Mouse (Mus musculus): Measurements from ENCODE around the gene Kctd7. TPM values are rescaled to one million over a fixed set of nuclear protein-coding genes. Genes with fewer than 3 reads are reported as not detected.

The Kctd7 gene
- polyA plus RNA-seq, 1 experiment from 2014 or later = 5.1 TPM

- no peak overlapping the region for H3K4me2 ChIP-seq (replicated peaks; ENCODE audit: low read depth, low read length)
- no peak overlapping the region for H3K9ac ChIP-seq (replicated peaks; ENCODE audit: low read depth)
- no peaks in the 10 kb centered on the region for H3K27me3 ChIP-seq (replicated peaks; ENCODE audit: insufficient read depth, low read length)
- no peak overlapping the region for H3K4me3 ChIP-seq (ENCODE audit: low read depth, low read length)
- ATAC-seq = peak; percentile 95
- peaks cover 12% of the 10 kb centered on the region for H3K36me3 ChIP-seq (ENCODE audit: insufficient read depth, low read length)
- DNase-seq (ENCODE audit: low spot score) = peak; percentile 84
- peak overlapping the region; percentile 69 for H3K27ac ChIP-seq (ENCODE audit: low read length)
- H3K9me3 ChIP-seq (ENCODE audit: low read length) = no peaks in the 10 kb centered on the region
- no peaks in the 10 kb centered on the region for H3K4me1 ChIP-seq (ENCODE audit: insufficient read depth, low read depth, low read length)
- WGBS = 56% methylated on average over 10 of the region's 10 CpGs
- TF ChIP-seq EP300 (IDR thresholded peaks at IDR 0.05) = peak; percentile 90
- TF ChIP-seq CTCF (IDR thresholded peaks at IDR 0.05) = no peak
Measured at GRCm38 (mm10) chr5:130200233-130201029, 55.8 kb downstream of the Kctd7 start.

- Histone ChIP-seq H3K27me3 (replicated peaks; ENCODE audit: insufficient read depth, low read length) (no peaks in the 10 kb centered on the region), H3K27ac (ENCODE audit: low read length) (peak overlapping the region; percentile 20; the same call in 1 of the 2 replicates), H3K36me3 (ENCODE audit: insufficient read depth, low read length) (peaks cover 10% of the 10 kb centered on the region; the same call in 1 of the 2 replicates), H3K4me1 (ENCODE audit: insufficient read depth, low read depth, low read length) (no peaks in the 10 kb centered on the region), H3K9me3 (ENCODE audit: low read length) (no peaks in the 10 kb centered on the region), H3K4me3 (ENCODE audit: low read depth, low read length) (no peak overlapping the region), H3K9ac (replicated peaks; ENCODE audit: low read depth) (no peak overlapping the region), H3K4me2 (replicated peaks; ENCODE audit: low read depth, low read length) (no peak overlapping the region)
- DNase-seq (ENCODE audit: low spot score) (no peak), ATAC-seq (no peak)
- TF ChIP-seq EP300 (IDR thresholded peaks at IDR 0.05) (peak; percentile 52; the same call in 1 of the 2 replicates), CTCF (IDR thresholded peaks at IDR 0.05) (no peak)
- WGBS = 49% methylated on average over 4 of the region's 4 CpGs
Measured at GRCm38 (mm10) chr5:130203948-130204347, 59.3 kb downstream of the Kctd7 start.

DNA sequence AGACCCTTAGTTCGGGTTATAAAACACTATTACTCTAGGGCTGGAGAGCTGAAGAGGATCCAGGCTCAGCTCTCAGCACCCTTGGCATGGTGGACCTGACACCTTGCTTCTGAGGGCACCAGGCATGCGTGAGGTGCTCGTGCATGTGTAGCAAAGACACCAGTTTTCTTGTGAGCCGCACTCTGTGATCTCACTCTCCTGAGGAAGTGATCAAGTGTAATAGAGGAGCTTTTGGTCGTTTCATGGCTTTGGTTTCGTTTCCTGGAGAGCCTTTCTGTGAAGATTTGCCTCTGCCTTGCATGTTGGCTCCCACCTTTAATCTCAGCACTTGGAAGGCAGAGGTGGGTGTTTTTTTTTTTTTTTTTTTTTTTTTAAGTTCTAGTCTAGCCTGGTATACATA lies 59.9 kb downstream of the Kctd7 start:
- 86% methylated on average over 6 of the region's 6 CpGs for WGBS
- H3K4me1 ChIP-seq (ENCODE audit: insufficient read depth, low read depth, low read length) = no peaks in the 10 kb centered on the region
- TF ChIP-seq CTCF (IDR thresholded peaks at IDR 0.05) = no peak
- TF ChIP-seq EP300 (IDR thresholded peaks at IDR 0.05) = no peak
- no peaks in the 10 kb centered on the region for H3K27me3 ChIP-seq (replicated peaks; ENCODE audit: insufficient read depth, low read length)
- peak overlapping the region; percentile 20; the same call in 1 of the 2 replicates for H3K27ac ChIP-seq (ENCODE audit: low read length)
- no peak overlapping the region for H3K4me3 ChIP-seq (ENCODE audit: low read depth, low read length)
- H3K9ac ChIP-seq (replicated peaks; ENCODE audit: low read depth) = no peak overlapping the region
- H3K36me3 ChIP-seq (ENCODE audit: insufficient read depth, low read length) = peaks cover 16% of the 10 kb centered on the region; the same call in 1 of the 2 replicates
- no peaks in the 10 kb centered on the region for H3K9me3 ChIP-seq (ENCODE audit: low read length)
- H3K4me2 ChIP-seq (replicated peaks; ENCODE audit: low read depth, low read length) = no peak overlapping the region
- no peak for ATAC-seq
- DNase-seq (ENCODE audit: low spot score) = no peak

Other genes with a start within 250 kb of the Kctd7 start
- gene Zbed5, start 249.1 kb upstream of the Kctd7 start, polyA plus RNA-seq (2015; fragmentation: Nextera tagmentation; extraction: Ambion mirVana) = 2.3 and 2.7 TPM in 2 replicates
- gene Phkg1, start 246.3 kb upstream of the Kctd7 start, polyA plus RNA-seq (2015; fragmentation: Nextera tagmentation; extraction: Ambion mirVana) = 0.08 and 0.10 TPM in 2 replicates
- 5.5 and 6.2 TPM in 2 replicates for gene Nupr1l, start 236.3 kb upstream of the Kctd7 start, polyA plus RNA-seq (2015; fragmentation: Nextera tagmentation; extraction: Ambion mirVana)
- 14.9 and 15.2 TPM in 2 replicates for gene Vkorc1l1, start 202.9 kb upstream of the Kctd7 start, polyA plus RNA-seq (2015; fragmentation: Nextera tagmentation; extraction: Ambion mirVana)
- 49.0 and 50.0 TPM in 2 replicates for gene Gusb, start 141.8 kb upstream of the Kctd7 start, polyA plus RNA-seq (2015; fragmentation: Nextera tagmentation; extraction: Ambion mirVana)
- gene Asl, start 115.6 kb upstream of the Kctd7 start, polyA plus RNA-seq (2015; fragmentation: Nextera tagmentation; extraction: Ambion mirVana) = 27.3 and 29.7 TPM in 2 replicates
- 31.0 and 31.5 TPM in 2 replicates for gene Crcp, start 115.6 kb upstream of the Kctd7 start, polyA plus RNA-seq (2015; fragmentation: Nextera tagmentation; extraction: Ambion mirVana)
- gene Tpst1, start 71.5 kb upstream of the Kctd7 start, polyA plus RNA-seq (2015; fragmentation: Nextera tagmentation; extraction: Ambion mirVana) = 31.5 and 36.9 TPM in 2 replicates
- 48.4 and 50.5 TPM in 2 replicates for gene Rabgef1, start 26.9 kb downstream of the Kctd7 start, polyA plus RNA-seq (2015; fragmentation: Nextera tagmentation; extraction: Ambion mirVana)
- gene Tmem248, start 72.2 kb downstream of the Kctd7 start, polyA plus RNA-seq (2015; fragmentation: Nextera tagmentation; extraction: Ambion mirVana) = 41.0 and 46.4 TPM in 2 replicates
- gene Sbds, start 110.7 kb downstream of the Kctd7 start, polyA plus RNA-seq (2015; fragmentation: Nextera tagmentation; extraction: Ambion mirVana) = 94.8 and 97.5 TPM in 2 replicates
- 16.1 and 16.5 TPM in 2 replicates for gene Tyw1, start 110.8 kb downstream of the Kctd7 start, polyA plus RNA-seq (2015; fragmentation: Nextera tagmentation; extraction: Ambion mirVana)
- not detected in 2 replicates for gene Caln1, start 224.6 kb downstream of the Kctd7 start, polyA plus RNA-seq (2015; fragmentation: Nextera tagmentation; extraction: Ambion mirVana)
- not detected in 2 replicates for gene A330070K13Rik, start 239.8 kb downstream of the Kctd7 start, polyA plus RNA-seq (2015; fragmentation: Nextera tagmentation; extraction: Ambion mirVana)